Mouse (Mus musculus): ENCODE results near the gene Slc27a5. TPM values are rescaled to one million over a fixed set of nuclear protein-coding genes. Genes with fewer than 3 reads are reported as not detected.

Gene Slc27a5
- total RNA-seq, 2 experiments from 2014 or later, result 0.20 TPM; not detected in 1

GRCm38 (mm10) chr7:12957511-12957910 is 40.5 kb downstream of the Slc27a5 start:
- no peak for DNase-seq (ENCODE audit: extremely low spot score in 1 of 2, low spot score in 2 of 2)

GRCm38 (mm10) chr7:12954896-12955295 is 43.1 kb downstream of the Slc27a5 start:
- intact Hi-C loops (cut with DNase I), result no loop called here

More at GRCm38 (mm10) chr7:12957511-12957910, 40.5 kb downstream of the Slc27a5 start:
- intact Hi-C loops (cut with DNase I), result no loop called here

GRCm38 (mm10) chr7:12949872-12950229 is 48.1 kb downstream of the Slc27a5 start:
- DNase-seq (ENCODE audit: extremely low spot score in 1 of 2, low spot score in 2 of 2), result no peak
- intact Hi-C loops (cut with DNase I), result no loop called here

More at GRCm38 (mm10) chr7:12954896-12955295, 43.1 kb downstream of the Slc27a5 start:
- DNase-seq (ENCODE audit: extremely low spot score in 1 of 2, low spot score in 2 of 2), result no peak

GRCm38 (mm10) chr7:12949032-12949871 is 48.7 kb downstream of the Slc27a5 start:
- peak; percentile 94 to 98 for DNase-seq (ENCODE audit: extremely low spot score in 1 of 2, low spot score in 2 of 2)
- intact Hi-C loops (cut with DNase I), result no loop called here

- intact Hi-C loops (cut with DNase I), result no loop called here
- no peak for DNase-seq (ENCODE audit: extremely low spot score in 1 of 2, low spot score in 2 of 2)
Measured at GRCm38 (mm10) chr7:12943488-12943887, 54.5 kb downstream of the Slc27a5 start.

- no peak for DNase-seq (ENCODE audit: extremely low spot score in 1 of 2, low spot score in 2 of 2)
- intact Hi-C loops (cut with DNase I), result no loop called here
Measured at GRCm38 (mm10) chr7:12940599-12940998, 57.4 kb downstream of the Slc27a5 start.

Other genes starting within 250 kb of the Slc27a5 start
- 10 to 100 TPM; 22.1 to 23.4 TPM for gene Zscan18, start 194.6 kb downstream of the Slc27a5 start, total RNA-seq (2021)
- 10 to 100 TPM; 20.2 to 20.9 TPM for gene Zfp329, start 179.3 kb downstream of the Slc27a5 start, total RNA-seq (2021)
- gene Zfp110, start 163.4 kb downstream of the Slc27a5 start, total RNA-seq (2021), result 10 to 100 TPM; 14.5 to 16.7 TPM
- gene Zfp128, start 117.0 kb downstream of the Slc27a5 start, total RNA-seq (2021), result 1 to 10 TPM; 7.5 to 7.7 TPM
- 10 to 100 TPM; 11.2 to 12.3 TPM for gene Zscan22, start 100.4 kb downstream of the Slc27a5 start, total RNA-seq (2021)
- 100 to 1,000 TPM; 507 to 513 TPM for gene Rps5, start 75.9 kb downstream of the Slc27a5 start, total RNA-seq (2021)
- gene Rnf225, start 70.8 kb downstream of the Slc27a5 start, total RNA-seq (2021), result 1 to 10 TPM; 1.3 to 1.6 TPM
- 10 to 100 TPM; 15.3 to 16.7 TPM for gene Zfp324, start 32.4 kb downstream of the Slc27a5 start, total RNA-seq (2021)
- 1 to 10 TPM; 6.5 to 8.0 TPM for gene Zfp446, start 20.3 kb downstream of the Slc27a5 start, total RNA-seq (2021)
- gene Trim28, start 922 bp upstream of the Slc27a5 start, total RNA-seq (2021), result 100 to 1,000 TPM; 252 to 265 TPM
- gene Zbtb45, start 11.8 kb upstream of the Slc27a5 start, total RNA-seq (2021), result 10 to 100 TPM; 31.3 to 32.1 TPM
- 100 to 1,000 TPM; 133 to 134 TPM for gene Chmp2a, start 36.6 kb upstream of the Slc27a5 start, total RNA-seq (2021)
- gene Ube2m, start 40.1 kb upstream of the Slc27a5 start, total RNA-seq (2021), result 100 to 1,000 TPM; 221 to 229 TPM
- 10 to 100 TPM; 15.2 to 15.9 TPM for gene Mzf1, start 56.6 kb upstream of the Slc27a5 start, total RNA-seq (2021)
- gene Vmn1r85, start 97.0 kb upstream of the Slc27a5 start, total RNA-seq (2021), result under 1 TPM in 1 of 2 experiments, not detected in 1; 0.06 TPM
- gene Vmn1r86, start 121.7 kb upstream of the Slc27a5 start, total RNA-seq (2021), result not detected
- not detected for gene Vmn1r87, start 142.0 kb upstream of the Slc27a5 start, total RNA-seq (2021)
- under 1 TPM; 0.17 to 0.20 TPM for gene Vmn1r88, start 161.4 kb upstream of the Slc27a5 start, total RNA-seq (2021)
- not detected for gene Vmn1r89, start 214.8 kb upstream of the Slc27a5 start, total RNA-seq (2021)